In the genomic region with DNA sequence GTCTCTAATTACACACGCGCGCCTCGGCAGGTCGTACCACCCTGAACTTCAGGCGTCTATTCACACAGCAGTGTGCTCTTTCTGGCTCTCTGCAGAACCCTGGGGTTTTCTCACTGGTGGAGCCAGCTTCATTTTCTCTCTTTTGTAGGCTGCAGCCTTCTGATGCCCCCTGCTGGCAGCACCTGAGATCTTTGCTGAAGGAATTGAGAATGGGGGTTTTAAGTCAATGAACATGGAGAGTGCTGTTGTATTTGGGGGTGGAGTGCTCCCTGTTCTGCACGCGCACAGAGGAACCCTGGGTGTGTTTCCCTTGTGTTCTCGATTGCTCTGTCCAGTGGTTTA, we compare ENCODE assay signal across 8 mouse cellular contexts. TPM values are rescaled to one million over a fixed set of nuclear protein-coding genes. Genes with fewer than 3 reads are reported as not detected.
DNase-seq lines count a peak whose midpoint lies in the region; ATAC-seq and TF ChIP-seq lines count a peak whose summit lies in the region.

No protein-coding gene starts in this region.

- H3K9ac ChIP-seq in hindbrain, postnatal 0 days (replicated peaks; ENCODE audit: low read length), result no peak overlapping the region

- DNase-seq in R1 (ENCODE audit: low read depth, low spot score), result peak; percentile 87
- DNase-seq in cerebellum, postnatal 14 days, result peak; percentile 87 to 91
- peak; percentile 75 for DNase-seq in gastrocnemius, adult 2 months
- DNase-seq in hindbrain, postnatal 0 days (ENCODE audit: low spot score), result peak; percentile 91
- peak; percentile 34 to 65 for DNase-seq in left cerebral cortex, adult 8-10 months (ENCODE audit: low spot score in 2 of 2)
- peak; percentile 50 to 63 for DNase-seq in right cerebral cortex, postnatal 36 days (ENCODE audit: low spot score in 2 of 2)

- H3K4me2 ChIP-seq in hindbrain, postnatal 0 days (ENCODE audit: low read depth, low read length), result peak overlapping the region; percentile 33

- TF ChIP-seq CTCF in gastrocnemius, adult 2 months (IDR thresholded peaks at IDR 0.05), result peak; percentile 84
- TF ChIP-seq CTCF in hindbrain, postnatal 0 days (IDR thresholded peaks at IDR 0.05; ENCODE audit: low read depth), result peak; percentile 87

- ATAC-seq in hindbrain, postnatal 0 days, result peak; percentile 77
- ATAC-seq in megakaryocyte-erythroid progenitor cell, adult 5-6 weeks (replicated peaks; ENCODE audit: low FRiP score, low TSS enrichment, poor library complexity, severe bottlenecking), result peak; percentile 69
- ATAC-seq in inflammation-experienced regulatory T-cells, adult 6 months, result no peak

- H3K27ac ChIP-seq in gastrocnemius, adult 2 months, result no peak overlapping the region
- no peak overlapping the region for H3K27ac ChIP-seq in hindbrain, postnatal 0 days

- H3K9me3 ChIP-seq in hindbrain, postnatal 0 days (ENCODE audit: low read length), result no peaks in the 10 kb centered on the region

- no peaks in the 10 kb centered on the region for H3K4me1 ChIP-seq in hindbrain, postnatal 0 days (ENCODE audit: insufficient read depth, low read length)

- no peaks in the 10 kb centered on the region for H3K27me3 ChIP-seq in hindbrain, postnatal 0 days (ENCODE audit: insufficient read depth, low read length)

- H3K36me3 ChIP-seq in hindbrain, postnatal 0 days (ENCODE audit: insufficient read depth, low read length), result no peaks in the 10 kb centered on the region

- intact Hi-C loops in gastrocnemius, adult 2 months (cut with DNase I), result loop anchor here (5.0 kb wide), 1 partner anchor 302 kb away; no protein-coding TSS in a partner anchor

- WGBS in hindbrain, postnatal 0 days, result 3% methylated on average over 9 of the region's 9 CpGs

- H3K4me3 ChIP-seq in gastrocnemius, adult 2 months, result peak overlapping the region; percentile 41
- no peak overlapping the region for H3K4me3 ChIP-seq in hindbrain, postnatal 0 days (ENCODE audit: low read length)

RNA-seq across cellular contexts. Expression of a gene that starts 21.2 kb away (rescaled TPM):
- not detected for total RNA-seq in gastrocnemius, adult 2 months (2021)
- total RNA-seq in hindbrain, postnatal 0 days (2014; rRNA removed), result 0.58 TPM in 1 of 2 replicates, not detected in the other
- polyA plus RNA-seq in hindbrain, postnatal 0 days (2015; fragmentation: Nextera tagmentation; extraction: Ambion mirVana), result 0.25 and 0.33 TPM in 2 replicates
- total RNA-seq in left cerebral cortex, adult 8-10 months (2022), result under 1 TPM in 2 of 4 experiments, not detected in 2; 0.09 to 0.26 TPM
- total RNA-seq in megakaryocyte-erythroid progenitor cell, adult 5-6 weeks (2014; fragmentation: Nextera tagmentation), result 1.4 TPM in 1 of 2 replicates, not detected in the other
- total RNA-seq in megakaryocyte-erythroid progenitor cell, adult 5-6 weeks (2017), result not detected in 2 replicates
- under 1 TPM in 1 of 3 experiments, not detected in 2; 0.11 TPM for polyA plus RNA-seq in inflammation-experienced regulatory T-cells, adult 6 months (2017; shearing (Covaris generic))
